Mouse (Mus musculus) A20 (cell line): ENCODE measurements around the gene Krt77.

Experiments used
- DNase-seq: peaks from one replicate; pipeline ENCODE4 v3.0.0-alpha.2; 2011; ENCODE audit warnings: low read depth, low spot score

The Krt77 gene

DNA sequence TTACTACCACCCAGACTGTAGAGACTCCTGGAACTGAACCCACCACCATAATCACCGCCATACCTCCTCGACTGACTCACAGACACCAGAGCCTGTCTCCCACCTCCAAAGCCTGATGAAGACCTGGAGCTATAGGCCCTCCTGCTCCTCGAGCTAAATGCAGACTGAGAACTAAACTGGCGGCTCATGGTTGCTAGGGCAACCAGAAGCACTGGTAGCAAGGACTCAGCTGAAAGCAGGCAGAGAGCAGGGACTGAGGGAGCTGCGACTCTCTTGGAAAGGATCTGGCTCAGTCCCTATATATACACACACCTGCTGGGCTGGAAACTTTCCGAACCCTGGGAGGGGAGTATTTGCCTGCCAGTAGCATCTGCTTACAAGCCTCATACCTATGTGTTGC lies at the start of gene Krt77:
TSS of gene Krt77 (minus strand) at position 275 of the 400 bp plus-strand sequence.
- DNase-seq = no peak

DNA sequence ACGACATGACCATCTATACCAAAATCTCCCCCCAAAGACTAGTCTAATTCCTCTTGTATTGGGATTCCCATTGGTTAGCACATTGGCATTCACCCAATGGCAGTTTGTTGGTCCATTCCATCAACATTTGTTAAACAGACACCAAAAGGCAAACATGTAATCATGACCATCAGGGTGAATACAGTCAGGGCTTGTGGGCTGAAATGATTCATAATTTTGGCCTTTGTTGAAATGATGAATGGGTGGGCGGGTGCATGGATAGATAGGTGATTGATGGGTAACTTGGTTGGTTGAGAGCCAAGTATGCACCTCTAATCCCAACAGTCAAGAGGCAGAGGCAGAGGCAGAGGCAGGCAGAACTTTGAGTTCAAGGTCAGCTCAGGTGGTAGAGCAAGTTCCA lies 46.6 kb upstream of the Krt77 start:
- no peak for DNase-seq

- DNase-seq = no peak
These were observed 35.3 kb upstream of the Krt77 start for GRCm38 (mm10) chr15:101904849-101905248.

- DNase-seq = no peak
These were observed 33.0 kb upstream of the Krt77 start for GRCm38 (mm10) chr15:101902171-101903149.

- no peak for DNase-seq
These were observed 25.7 kb upstream of the Krt77 start for GRCm38 (mm10) chr15:101895216-101895615.

GRCm38 (mm10) chr15:101892820-101893219 lies 23.3 kb upstream of the Krt77 start, which contains the start of gene Krt76:
Krt76 (minus strand) TSS chr15:101892920.
- DNase-seq = no peak

DNA sequence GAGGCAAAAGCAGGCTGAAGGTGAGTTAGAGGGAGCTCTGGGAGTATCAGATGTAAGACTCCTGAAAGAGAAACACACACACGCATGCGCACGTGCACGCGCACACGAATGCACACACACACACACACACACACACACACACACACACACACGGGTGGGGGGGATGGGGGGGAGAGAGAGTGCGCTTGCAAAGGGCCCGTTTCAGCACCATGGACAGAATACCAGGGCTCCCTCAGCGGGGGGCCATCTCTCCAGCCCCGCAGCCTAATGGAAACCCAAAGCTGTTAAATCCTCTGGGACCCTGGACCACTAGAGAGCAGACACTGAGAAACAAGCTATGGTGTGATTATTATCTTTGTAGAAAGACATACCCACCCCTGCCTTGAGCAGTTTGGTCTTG lies 10.3 kb upstream of the Krt77 start:
- peak; percentile 4 for DNase-seq

- no peak for DNase-seq
These were observed 8.5 kb upstream of the Krt77 start for GRCm38 (mm10) chr15:101878041-101878440.

DNA sequence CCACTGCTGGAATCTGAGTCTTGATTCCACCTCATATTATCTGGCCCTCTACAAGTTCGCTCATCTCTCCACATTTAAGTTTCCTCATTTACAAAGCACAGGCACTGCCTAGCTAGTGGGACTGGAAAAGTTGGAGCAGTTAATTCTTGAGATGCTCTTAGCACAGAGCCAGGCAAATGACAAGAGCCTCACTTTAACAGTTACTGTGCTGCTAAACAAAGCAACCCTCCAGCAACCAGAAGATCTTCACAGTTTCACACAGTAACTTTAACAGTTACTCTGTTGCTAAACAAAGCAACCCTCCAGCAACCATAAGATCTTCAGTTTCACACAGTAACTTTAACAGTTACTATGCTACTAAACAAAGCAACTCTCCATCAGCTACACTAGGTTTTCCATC lies 4.9 kb upstream of the Krt77 start:
- no peak for DNase-seq

DNA sequence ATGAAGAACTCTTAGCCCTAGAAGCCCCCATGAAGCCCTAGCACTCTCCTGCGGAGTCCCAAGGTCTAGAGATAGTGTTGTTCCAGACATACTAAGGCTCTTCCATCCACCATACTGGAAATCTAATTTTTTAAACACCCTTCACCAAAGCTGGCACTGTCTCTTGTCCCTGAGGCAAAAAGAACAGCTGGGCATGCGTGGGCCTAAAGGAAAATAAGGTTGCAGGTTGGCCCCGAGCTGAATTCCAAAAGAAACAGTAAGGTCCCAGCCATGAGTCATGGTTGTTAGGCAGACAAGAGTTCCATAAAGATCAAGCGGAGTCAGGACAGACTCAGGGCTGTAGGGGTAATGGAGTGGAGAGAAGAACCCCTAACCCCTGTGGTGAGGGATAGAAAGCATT lies 3.7 kb upstream of the Krt77 start:
- no peak for DNase-seq

- no peak for DNase-seq
These were observed 2.8 kb downstream of the Krt77 start for GRCm38 (mm10) chr15:101866754-101867153.

DNA sequence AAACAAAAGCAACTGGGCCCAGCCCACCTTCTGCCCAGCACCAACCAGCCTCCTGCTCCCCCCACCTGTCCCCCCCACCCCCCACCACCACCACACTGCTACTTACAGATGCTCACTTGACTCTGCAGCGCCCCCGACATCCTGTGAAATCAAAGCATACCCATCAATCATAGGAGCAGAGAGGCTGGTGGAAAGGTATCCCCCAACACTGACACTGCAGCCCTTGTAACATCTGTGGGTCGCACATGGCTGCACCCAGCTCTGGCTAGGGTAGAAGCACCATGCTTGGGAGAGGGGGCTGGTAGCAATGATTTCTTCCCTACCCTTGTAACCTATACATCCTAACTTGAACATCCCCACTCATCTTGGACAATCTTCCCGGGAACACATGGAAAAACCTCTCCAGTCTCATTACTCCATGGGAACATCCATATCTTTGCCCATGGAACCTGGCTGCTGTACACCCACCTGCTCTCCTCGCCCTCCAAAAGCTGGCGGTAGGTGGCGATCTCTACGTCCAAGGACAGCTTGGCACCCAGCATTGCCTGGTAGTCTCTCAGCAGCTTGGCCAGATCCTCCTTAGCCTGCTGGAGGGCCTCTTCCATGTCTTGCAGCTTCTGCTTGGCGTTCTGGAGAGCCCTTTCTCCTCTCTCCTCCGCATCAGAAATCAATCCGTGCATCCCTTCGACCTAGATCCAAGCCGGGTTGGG lies 8.9 kb downstream of the Krt77 start:
- DNase-seq = peak; percentile 51

DNA sequence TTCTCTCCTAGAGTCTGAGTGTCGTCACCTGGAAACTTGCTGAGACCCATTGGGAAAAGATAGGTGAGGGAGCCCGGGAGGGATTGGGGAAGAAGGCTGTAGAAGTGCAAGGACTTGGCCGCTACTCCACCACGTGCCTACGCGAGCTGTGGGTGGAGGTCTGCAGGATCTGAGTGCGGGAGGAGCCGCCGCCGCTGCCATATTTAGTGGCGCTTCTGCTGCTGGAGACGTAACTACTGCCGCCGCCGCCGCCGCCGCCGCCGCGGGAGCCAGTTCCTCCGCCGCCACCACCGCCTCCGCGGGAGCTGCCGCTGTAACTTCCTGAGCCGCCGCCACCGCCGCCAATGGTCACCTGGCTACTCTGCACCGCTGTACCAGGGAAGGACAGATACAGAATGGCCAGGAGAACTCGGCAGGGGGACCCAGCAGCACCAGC lies 9.8 kb downstream of the Krt77 start:
- peak; percentile 24 for DNase-seq

- no peak for DNase-seq
These were observed 10.7 kb downstream of the Krt77 start for GRCm38 (mm10) chr15:101858673-101859425.

- no peak for DNase-seq
These were observed 12.8 kb downstream of the Krt77 start for GRCm38 (mm10) chr15:101856696-101857095.

DNA sequence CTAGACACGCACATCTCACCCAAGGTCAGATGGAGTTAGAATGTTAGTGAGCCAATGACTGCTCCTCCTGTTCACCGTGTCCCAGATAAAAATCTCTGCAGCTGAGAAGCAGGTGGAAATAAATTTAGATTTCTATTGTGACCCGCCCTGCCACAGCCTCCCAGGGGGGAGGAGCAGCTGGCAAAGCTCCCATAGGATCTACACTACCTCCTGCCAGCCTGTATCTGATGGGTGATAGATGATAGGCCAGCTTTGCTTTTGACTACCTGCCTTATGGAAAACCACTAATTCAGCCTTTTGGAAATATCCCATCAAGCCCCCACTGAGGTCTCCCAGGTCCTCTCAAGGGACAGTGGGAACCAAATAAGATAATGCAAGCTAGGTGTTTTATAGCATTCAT lies 13.8 kb downstream of the Krt77 start:
- DNase-seq = no peak

- DNase-seq = no peak
These were observed 15.2 kb downstream of the Krt77 start for GRCm38 (mm10) chr15:101854294-101854693.

GRCm38 (mm10) chr15:101852571-101852970 lies 16.9 kb downstream of the Krt77 start:
- no peak for DNase-seq

DNA sequence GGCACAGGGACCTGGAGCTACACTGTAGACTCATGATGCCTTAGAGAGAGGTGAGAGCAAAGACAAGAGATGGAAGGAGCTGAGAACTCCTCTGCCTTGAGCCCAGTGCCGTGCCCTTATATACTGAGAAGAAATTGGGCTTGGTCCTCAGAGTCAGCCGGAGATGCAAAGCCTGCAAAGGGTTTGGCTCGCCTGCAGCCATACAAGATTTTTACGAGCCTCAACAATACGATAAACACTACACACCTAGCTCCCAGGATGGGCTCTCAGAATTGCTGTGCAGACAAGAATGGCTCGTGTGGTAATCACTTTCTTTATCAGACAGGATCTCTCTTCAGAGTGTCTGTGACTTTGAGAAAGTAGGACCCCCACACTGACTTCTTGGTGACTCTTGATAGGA lies 18.8 kb downstream of the Krt77 start, which contains the start of gene Krt1:
TSS of gene Krt1 (minus strand) at position 101 of the 400 bp plus-strand sequence.
- no peak for DNase-seq

GRCm38 (mm10) chr15:101845971-101846403 lies 23.5 kb downstream of the Krt77 start:
- DNase-seq = peak; percentile 4

GRCm38 (mm10) chr15:101843192-101843591 lies 26.3 kb downstream of the Krt77 start:
- no peak for DNase-seq
